Mouse (Mus musculus) bone marrow, adult 2 months (tissue): ENCODE measurements at regions not wholly inside any gene's neighbourhood (a gene's known extent, or its start where the extent isn't known, plus 50 kb on each side); places are given as distances from the start of the nearest gene placed in this dataset.

ENCODE experiments used
- H3K27ac ChIP-seq: fragments of 200-500 bp; 2 replicates; pipeline ENCODE4 v1.5.1; 2012; ENCODE audit warnings: low read depth, mild to moderate bottlenecking, control low read depth, inconsistent platforms, low read length; ENCODE audit not compliant: control insufficient read depth, poor library complexity, insufficient read depth
- H3K4me1 ChIP-seq: fragments of 200-500 bp; 2 replicates; pipeline ENCODE4 v1.6.1; 2011; ENCODE audit warnings: low read length; ENCODE audit not compliant: control insufficient read depth, insufficient read depth
- H3K4me3 ChIP-seq: fragments of 200-500 bp; replicated peaks from 2 replicates; pipeline ENCODE3; 2011; ENCODE audit warnings: mild to moderate bottlenecking, low read depth, low read length, control low read depth; ENCODE audit not compliant: control insufficient read depth
- CTCF ChIP-seq: fragments of 200-500 bp; IDR thresholded peaks from 2 replicates; pipeline ENCODE4 v1.5.1; 2011; ENCODE audit warnings: low read length, control low read depth; ENCODE audit not compliant: control insufficient read depth, insufficient read depth
- POLR2A ChIP-seq: fragments of 200-500 bp; IDR thresholded peaks from 2 replicates; pipeline ENCODE4 v1.6.1; 2011; ENCODE audit warnings: low read depth, mild to moderate bottlenecking, control low read depth, low read length, borderline replicate concordance; ENCODE audit not compliant: control insufficient read depth
- WGBS: fragments of 180-500 bp; shearing (Covaris S2); methylation state at CpG from one replicate; pipeline ENCODE4 v1.1.7; 2018; 5-methylcytosine and 5-hydroxymethylcytosine counted together

GRCm38 (mm10) chr12:26877284-26877683 lies 408.3 kb downstream of the Cmpk2 start:
- 78% methylated on average over 3 of the region's 3 CpGs for WGBS
- H3K4me3 ChIP-seq, result no peak overlapping the region
- H3K4me1 ChIP-seq, result no peaks in the 10 kb centered on the region
- no peak overlapping the region for H3K27ac ChIP-seq
- TF ChIP-seq POLR2A, result no peak
- TF ChIP-seq CTCF, result no peak

DNA sequence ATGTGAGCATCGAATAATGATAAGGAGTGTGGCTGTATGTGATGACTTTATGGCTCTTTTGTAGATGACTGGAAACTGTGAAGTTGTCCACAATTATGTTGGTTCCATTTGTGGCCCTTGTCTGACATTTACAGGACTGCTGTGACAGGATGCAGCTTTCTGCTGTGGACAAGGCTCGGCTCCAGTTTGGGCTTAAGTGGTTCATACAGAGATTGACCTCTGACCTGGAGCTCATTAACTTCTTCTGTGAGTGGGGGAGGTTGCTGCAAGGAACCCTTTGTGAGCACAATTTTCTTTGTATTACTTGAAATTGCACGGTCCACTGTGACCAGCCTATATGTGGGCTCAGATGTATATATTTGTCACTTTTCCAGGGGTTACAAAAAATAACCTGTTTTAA lies 403.5 kb downstream of the Cmpk2 start:
- Histone ChIP-seq H3K27ac (no peak overlapping the region), H3K4me1 (no peaks in the 10 kb centered on the region), H3K4me3 (no peak overlapping the region)
- no peak for TF ChIP-seq POLR2A
- TF ChIP-seq CTCF, result no peak
- 32% methylated on average over 3 of the region's 3 CpGs for WGBS

DNA sequence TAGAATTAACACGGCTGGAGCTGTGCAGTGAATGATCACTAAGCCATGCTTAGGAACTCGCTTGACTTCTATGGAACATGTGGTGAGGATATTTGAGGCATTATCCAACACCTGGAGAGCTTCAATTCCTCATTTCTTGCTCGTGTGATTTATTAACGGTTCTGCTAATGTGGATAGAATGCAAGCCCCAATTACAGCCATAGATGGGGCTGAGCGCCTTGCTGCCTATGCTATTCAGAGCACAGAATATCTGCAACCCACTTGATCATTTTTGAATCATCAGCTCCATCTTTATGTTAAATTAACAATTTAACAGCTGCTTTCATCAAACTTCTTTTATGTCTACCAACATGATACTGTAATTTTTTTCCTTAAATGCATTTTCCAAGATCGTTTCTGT lies 398.7 kb downstream of the Cmpk2 start:
- WGBS, result 64% methylated on average over 6 of the region's 6 CpGs
- no peaks in the 10 kb centered on the region for H3K4me1 ChIP-seq
- TF ChIP-seq POLR2A, result no peak
- no peak for TF ChIP-seq CTCF
- H3K27ac ChIP-seq, result no peak overlapping the region
- H3K4me3 ChIP-seq, result no peak overlapping the region

DNA sequence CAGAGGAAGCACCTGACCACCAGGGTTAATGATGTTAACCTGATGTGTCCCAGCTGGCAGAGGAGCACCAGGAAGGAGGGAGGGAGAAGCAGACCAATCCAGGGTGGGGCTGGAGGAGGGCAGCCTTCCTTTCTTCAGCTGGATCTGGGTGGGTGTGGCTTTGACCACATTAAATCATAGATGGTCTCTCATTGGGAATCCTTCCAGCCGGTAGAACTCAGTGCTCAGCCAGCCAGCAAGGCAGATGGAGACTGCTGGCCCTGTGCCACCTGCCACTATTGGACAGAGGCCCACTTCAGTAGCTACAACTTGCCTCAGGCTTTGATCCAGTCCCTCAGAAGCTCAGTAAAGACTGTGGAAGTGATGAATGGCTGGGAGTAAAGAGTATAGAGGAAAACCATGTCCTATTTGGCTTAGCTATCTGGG lies 386.1 kb downstream of the Cmpk2 start:
- H3K4me3 ChIP-seq, result no peak overlapping the region
- 72% methylated on average over 1 of the region's 1 CpGs for WGBS
- TF ChIP-seq POLR2A (no peak), CTCF (no peak)

GRCm38 (mm10) chr12:26844917-26845316 lies 375.9 kb downstream of the Cmpk2 start:
- no peak overlapping the region for H3K27ac ChIP-seq
- no peaks in the 10 kb centered on the region for H3K4me1 ChIP-seq
- TF ChIP-seq CTCF (no peak), POLR2A (no peak)
- H3K4me3 ChIP-seq, result no peak overlapping the region
- 75% methylated on average over 12 of the region's 12 CpGs for WGBS

More for the DNA sequence above, 386.1 kb downstream of the Cmpk2 start:
- Histone ChIP-seq H3K27ac (no peak overlapping the region), H3K4me1 (no peaks in the 10 kb centered on the region)

- WGBS, result 25% methylated on average over 5 of the region's 5 CpGs
- Histone ChIP-seq H3K4me3 (no peak overlapping the region), H3K4me1 (no peaks in the 10 kb centered on the region), H3K27ac (no peak overlapping the region)
- TF ChIP-seq CTCF, result no peak
- no peak for TF ChIP-seq POLR2A
These were observed 373.7 kb downstream of the Cmpk2 start for GRCm38 (mm10) chr12:26842696-26843095.

DNA sequence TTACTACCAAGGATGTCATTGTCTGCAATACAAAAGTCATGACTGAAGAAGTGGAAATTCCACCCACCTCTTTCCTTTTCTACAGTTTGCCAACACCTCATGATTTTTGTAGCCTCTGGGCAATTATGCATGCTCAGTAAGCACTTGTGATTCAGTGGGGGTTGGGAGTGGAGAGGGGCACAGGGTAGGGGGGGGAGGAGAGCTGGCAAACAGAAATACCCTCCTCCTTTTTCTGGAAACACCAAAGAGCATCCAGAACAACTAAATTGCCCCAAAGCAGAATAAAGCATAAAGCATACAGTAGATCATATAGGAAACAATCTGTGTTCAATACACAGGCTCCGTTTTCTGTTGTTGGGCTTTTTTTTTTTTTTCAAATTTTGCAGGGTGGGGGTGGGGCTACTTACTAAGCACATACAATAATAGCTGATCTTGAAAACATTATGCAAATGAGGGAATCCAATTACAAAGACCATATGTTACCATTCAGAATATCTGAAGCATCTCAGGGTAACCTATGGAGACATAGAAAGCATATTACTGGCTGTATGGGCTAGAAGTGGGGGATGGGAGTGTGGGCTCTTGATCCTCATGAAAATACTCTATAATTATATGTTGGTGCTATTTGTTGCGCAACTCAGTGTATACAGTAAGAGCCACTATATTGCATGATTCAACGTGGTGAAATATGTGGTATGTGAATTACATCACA lies 352.4 kb downstream of the Cmpk2 start:
- Histone ChIP-seq H3K4me1 (no peaks in the 10 kb centered on the region), H3K27ac (no peak overlapping the region), H3K4me3 (no peak overlapping the region)
- WGBS, result 68% methylated on average over 3 of the region's 3 CpGs
- TF ChIP-seq POLR2A, result no peak
- TF ChIP-seq CTCF, result no peak

GRCm38 (mm10) chr12:26817866-26818265 lies 348.9 kb downstream of the Cmpk2 start:
- TF ChIP-seq POLR2A, result no peak
- TF ChIP-seq CTCF, result no peak
- WGBS, result 68% methylated on average over 3 of the region's 3 CpGs

DNA sequence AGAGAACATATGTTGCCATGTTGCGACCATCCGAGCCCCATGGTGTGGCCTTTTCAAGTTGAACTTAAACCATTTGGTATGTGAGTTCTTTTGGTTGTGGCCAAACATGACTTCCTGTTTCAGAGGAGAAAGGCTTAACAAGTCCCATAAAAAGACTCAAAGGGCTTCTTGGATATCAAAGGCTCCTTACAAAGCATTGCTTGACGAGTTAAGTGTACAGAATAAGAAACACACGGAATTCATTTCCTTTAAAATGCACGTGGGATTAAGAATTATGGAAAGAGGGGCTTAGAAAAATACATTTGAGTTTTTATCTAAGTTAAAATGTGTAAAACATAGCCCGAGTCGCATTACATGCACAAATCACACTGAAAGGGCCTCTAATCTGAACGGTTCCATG lies 346.8 kb downstream of the Cmpk2 start:
- 72% methylated on average over 8 of the region's 8 CpGs for WGBS

More at GRCm38 (mm10) chr12:26817866-26818265, 348.9 kb downstream of the Cmpk2 start:
- no peak overlapping the region for H3K27ac ChIP-seq
- no peak overlapping the region for H3K4me3 ChIP-seq
- no peaks in the 10 kb centered on the region for H3K4me1 ChIP-seq

More for the DNA sequence above, 346.8 kb downstream of the Cmpk2 start:
- Histone ChIP-seq H3K4me1 (no peaks in the 10 kb centered on the region), H3K27ac (no peak overlapping the region), H3K4me3 (no peak overlapping the region)
- no peak for TF ChIP-seq CTCF
- no peak for TF ChIP-seq POLR2A
